Mouse (Mus musculus) liver, embryonic 11.5 days (tissue): ENCODE measurements around the gene Grb14. TPM values are rescaled to one million over a fixed set of nuclear protein-coding genes. Genes with fewer than 3 reads are reported as not detected.

Source experiments
- ATAC-seq: fragments of 200-750 bp; cut with Nextera tagmentation; replicated peaks from 2 replicates; pipeline ENCODE4 v1.8.0; 2017; ENCODE audit warnings: moderate number of reproducible peaks, mild to moderate bottlenecking, moderate TSS enrichment, moderate library complexity; ENCODE audit not compliant: low FRiP score
- DNase-seq: peaks from one replicate; pipeline ENCODE4 v3.0.0-alpha.2; 2017; ENCODE audit warnings: low spot score
- H3K27ac ChIP-seq: fragments of 300-500 bp; sonication (generic); 2 replicates; pipeline ENCODE4 v1.5.1; 2014; ENCODE audit warnings: mild to moderate bottlenecking, low read depth, low read length, control low read depth
- H3K27me3 ChIP-seq: fragments of 300-500 bp; sonication (generic); replicated peaks from 2 replicates; pipeline ENCODE4 v1.6.1; 2014; ENCODE audit warnings: low read length, mixed read lengths; ENCODE audit not compliant: control insufficient read depth, insufficient read depth
- H3K36me3 ChIP-seq: fragments of 300-500 bp; sonication (generic); 2 replicates; pipeline ENCODE4 v1.6.1; 2014; ENCODE audit warnings: mild to moderate bottlenecking, low read length, moderate library complexity, mixed read lengths; ENCODE audit not compliant: control insufficient read depth, insufficient read depth
- H3K4me1 ChIP-seq: fragments of 300-500 bp; sonication (generic); replicated peaks from 2 replicates; pipeline ENCODE4 v1.6.1; 2014; ENCODE audit warnings: low read length, mixed read lengths; ENCODE audit not compliant: control insufficient read depth, insufficient read depth
- H3K4me2 ChIP-seq: fragments of 300-500 bp; sonication (generic); 2 replicates; pipeline ENCODE4 v1.6.1; 2014; ENCODE audit warnings: mild to moderate bottlenecking, control low read depth, moderate library complexity
- H3K4me3 ChIP-seq: fragments of 300-500 bp; sonication (generic); 2 replicates; pipeline ENCODE4 v1.5.1; 2014; ENCODE audit warnings: low read depth, low read length, control low read depth
- H3K9ac ChIP-seq: fragments of 300-500 bp; sonication (generic); 2 replicates; pipeline ENCODE4 v1.6.1; 2014; ENCODE audit warnings: low read depth, low read length, control low read depth
- H3K9me3 ChIP-seq: fragments of 300-500 bp; sonication (generic); 2 replicates; pipeline ENCODE4 v1.6.1; 2016; ENCODE audit warnings: low read length, inconsistent platforms, mixed read lengths; ENCODE audit not compliant: control insufficient read depth
- WGBS: fragments of 180-500 bp; shearing (Covaris S2); extraction: QIAGEN DNeasy Blood & Tissue Kit; methylation state at CpG from one replicate; pipeline ENCODE4 v1.1.7; 2014; 5-methylcytosine and 5-hydroxymethylcytosine counted together
- polyA plus RNA-seq: library from polyadenylated mRNA; unstranded; fragments of >200 nt; fragmentation: Nextera tagmentation; extraction: Ambion mirVana; gene quantifications from 2 replicates; pipeline ENCODE4 v1.2.1, GENCODE M21; 2014

The Grb14 gene
- polyA plus RNA-seq, 1 experiment from 2014 or later: 7.7 TPM

DNA sequence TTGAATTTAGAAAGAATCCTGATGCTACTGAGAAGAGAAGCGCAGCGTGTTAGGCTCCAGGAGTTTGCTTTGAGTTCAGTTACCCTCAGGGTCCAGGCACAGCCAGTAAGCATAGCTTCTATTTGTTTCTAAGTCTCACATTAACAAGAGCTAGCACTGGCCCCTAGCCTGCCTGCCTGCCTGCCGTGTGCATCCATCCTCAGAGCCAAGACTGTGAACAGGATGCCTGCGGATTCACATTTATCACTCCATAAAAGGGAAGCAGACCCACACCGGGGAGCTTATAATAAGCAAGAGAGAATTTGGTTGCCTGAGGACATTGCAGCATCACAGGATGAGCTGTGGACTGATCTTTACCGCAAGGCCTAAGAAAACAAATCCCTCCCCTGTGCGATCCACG is 53.8 kb downstream of the Grb14 start:
- no peaks in the 10 kb centered on the region for H3K9me3 ChIP-seq
- H3K4me2 ChIP-seq: no peak overlapping the region
- no peak overlapping the region for H3K9ac ChIP-seq
- WGBS: 75% methylated on average over 8 of the region's 8 CpGs
- H3K27ac ChIP-seq: no peak overlapping the region
- ATAC-seq (no peak), DNase-seq (no peak)
- no peaks in the 10 kb centered on the region; the same call in 1 of the 2 replicates for H3K4me1 ChIP-seq
- H3K36me3 ChIP-seq: no peaks in the 10 kb centered on the region
- no peak overlapping the region for H3K4me3 ChIP-seq
- H3K27me3 ChIP-seq: no peaks in the 10 kb centered on the region

GRCm38 (mm10) chr2:64966893-64967444 is 57.8 kb downstream of the Grb14 start:
- H3K27ac ChIP-seq: no peak overlapping the region

DNA sequence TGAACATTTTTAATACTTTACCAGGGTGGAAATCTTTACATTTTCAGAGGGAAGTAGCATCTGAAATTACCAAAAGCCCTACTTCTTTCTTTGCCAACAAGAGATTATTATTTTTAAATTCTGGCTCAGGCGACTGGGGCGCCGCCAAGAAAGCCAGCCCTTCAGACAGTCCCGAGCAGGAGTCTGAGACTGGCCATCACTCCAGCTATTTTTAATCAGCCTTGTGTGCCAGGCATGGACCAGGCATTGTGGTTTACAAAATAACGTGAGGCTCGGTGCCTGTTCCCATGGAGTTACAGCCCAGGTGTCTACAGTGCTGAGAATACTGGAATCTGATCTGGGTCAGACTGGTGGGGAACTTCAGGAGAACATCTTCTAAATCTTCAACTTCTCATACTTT is 58.5 kb downstream of the Grb14 start:
- DNase-seq (no peak), ATAC-seq (no peak)
- no peaks in the 10 kb centered on the region for H3K36me3 ChIP-seq
- WGBS: 83% methylated on average over 6 of the region's 6 CpGs
- no peaks in the 10 kb centered on the region for H3K27me3 ChIP-seq
- H3K4me3 ChIP-seq: no peak overlapping the region
- H3K9me3 ChIP-seq: no peaks in the 10 kb centered on the region
- no peak overlapping the region for H3K9ac ChIP-seq
- no peak overlapping the region for H3K4me2 ChIP-seq
- H3K4me1 ChIP-seq: no peaks in the 10 kb centered on the region
- no peak overlapping the region for H3K27ac ChIP-seq

More at GRCm38 (mm10) chr2:64966893-64967444, 57.8 kb downstream of the Grb14 start:
- WGBS: 83% methylated on average over 6 of the region's 6 CpGs
- H3K4me1 ChIP-seq: no peaks in the 10 kb centered on the region
- no peak overlapping the region for H3K9ac ChIP-seq
- H3K4me2 ChIP-seq: no peak overlapping the region
- DNase-seq (no peak), ATAC-seq (no peak; the same call in 1 of the 2 replicates)
- no peaks in the 10 kb centered on the region for H3K9me3 ChIP-seq
- no peak overlapping the region for H3K4me3 ChIP-seq
- H3K27me3 ChIP-seq: no peaks in the 10 kb centered on the region
- H3K36me3 ChIP-seq: no peaks in the 10 kb centered on the region

- ATAC-seq: 0 out of 2 replicates have a peak, but pooled peaks have one; percentile 39
- H3K9ac ChIP-seq: no peak overlapping the region
- H3K4me1 ChIP-seq: no peaks in the 10 kb centered on the region
- no peak overlapping the region for H3K4me3 ChIP-seq
- DNase-seq: no peak
- no peaks in the 10 kb centered on the region for H3K27me3 ChIP-seq
- H3K4me2 ChIP-seq: no peak overlapping the region
- no peaks in the 10 kb centered on the region for H3K9me3 ChIP-seq
- H3K27ac ChIP-seq: no peak overlapping the region
- no peaks in the 10 kb centered on the region for H3K36me3 ChIP-seq
- WGBS: 31% methylated on average over 5 of the region's 5 CpGs
These were observed 59.4 kb downstream of the Grb14 start for GRCm38 (mm10) chr2:64965227-64965864.

DNA sequence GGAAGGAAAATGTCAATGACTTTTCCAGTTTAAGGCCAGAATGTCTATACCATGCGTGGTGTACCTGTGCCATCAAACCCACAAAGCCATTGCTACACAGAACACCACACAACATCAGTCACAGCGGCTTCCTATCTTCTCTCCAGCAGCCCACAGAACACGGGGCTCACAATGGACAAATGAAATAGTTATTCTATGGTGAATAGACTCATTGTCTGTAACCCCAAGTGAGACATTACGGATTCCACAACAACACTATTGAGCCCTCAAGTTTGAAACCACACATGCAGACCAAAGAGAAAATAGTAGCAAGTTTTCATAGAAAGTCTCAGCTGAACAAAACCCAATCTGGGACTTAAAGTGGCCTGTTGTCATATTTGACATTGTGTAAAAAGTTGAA is 62.6 kb downstream of the Grb14 start:
- no peaks in the 10 kb centered on the region for H3K4me1 ChIP-seq

DNA sequence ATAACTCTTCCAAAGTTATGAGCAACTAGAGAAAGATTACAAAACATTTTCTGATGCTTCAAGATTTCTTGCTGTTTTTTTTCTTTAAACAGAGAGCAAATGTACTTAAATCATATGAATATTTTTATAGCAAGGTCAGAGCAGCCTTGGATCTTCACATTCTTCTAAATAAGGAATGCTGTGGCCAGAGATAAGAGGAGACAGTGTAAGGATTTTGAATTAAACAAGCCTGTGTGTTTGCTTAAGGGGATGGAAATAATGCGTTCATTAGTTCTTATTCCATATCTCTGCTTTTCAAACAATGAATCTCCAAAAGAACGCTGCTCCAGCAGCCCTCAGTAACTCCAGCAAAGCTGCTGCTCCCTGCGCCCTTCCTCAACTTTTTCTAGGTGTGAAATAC is 63.4 kb downstream of the Grb14 start:
- DNase-seq: no peak
- Histone ChIP-seq H3K4me3 (no peak overlapping the region), H3K36me3 (no peaks in the 10 kb centered on the region), H3K9ac (no peak overlapping the region), H3K27ac (no peak overlapping the region), H3K27me3 (no peaks in the 10 kb centered on the region), H3K4me1 (no peaks in the 10 kb centered on the region), H3K4me2 (no peak overlapping the region), H3K9me3 (no peaks in the 10 kb centered on the region)
- ATAC-seq: no peak
- WGBS: 60% methylated on average over 3 of the region's 3 CpGs

More for the DNA sequence above, 62.6 kb downstream of the Grb14 start:
- DNase-seq (no peak), ATAC-seq (no peak)
- 76% methylated on average over 4 of the region's 4 CpGs for WGBS
- no peak overlapping the region for H3K9ac ChIP-seq
- no peaks in the 10 kb centered on the region for H3K9me3 ChIP-seq
- no peak overlapping the region for H3K4me3 ChIP-seq
- H3K36me3 ChIP-seq: no peaks in the 10 kb centered on the region
- no peak overlapping the region for H3K4me2 ChIP-seq
- no peak overlapping the region for H3K27ac ChIP-seq
- no peaks in the 10 kb centered on the region for H3K27me3 ChIP-seq

GRCm38 (mm10) chr2:64959657-64960056 is 65.1 kb downstream of the Grb14 start:
- Histone ChIP-seq H3K4me1 (no peaks in the 10 kb centered on the region), H3K27me3 (no peaks in the 10 kb centered on the region), H3K9ac (no peak overlapping the region), H3K4me3 (no peak overlapping the region), H3K27ac (no peak overlapping the region), H3K4me2 (no peak overlapping the region), H3K36me3 (no peaks in the 10 kb centered on the region), H3K9me3 (no peaks in the 10 kb centered on the region)
- no peak for DNase-seq
- WGBS: 53% methylated on average over 4 of the region's 4 CpGs
- no peak for ATAC-seq

DNA sequence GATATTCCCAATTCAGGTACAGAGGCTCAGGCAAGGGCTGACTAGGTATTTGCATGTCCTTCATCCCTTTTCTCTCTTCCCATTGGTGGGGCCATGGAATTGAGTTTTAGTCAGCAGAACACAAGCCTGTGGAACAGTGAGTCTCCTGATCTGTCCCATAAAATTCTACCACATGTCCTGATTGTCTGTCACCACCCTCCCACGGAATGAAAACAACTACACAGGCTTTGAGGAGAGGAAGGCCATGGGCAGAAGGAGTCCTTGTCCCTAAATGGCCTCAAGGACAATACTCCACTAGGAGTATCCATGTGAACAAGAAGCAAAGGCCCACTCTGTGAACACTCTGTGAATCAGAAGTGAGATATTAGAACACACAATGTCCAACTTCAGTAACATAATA is 69.3 kb downstream of the Grb14 start:
- Histone ChIP-seq H3K27ac (no peak overlapping the region), H3K4me3 (no peak overlapping the region), H3K4me1 (no peaks in the 10 kb centered on the region), H3K36me3 (no peaks in the 10 kb centered on the region), H3K4me2 (no peak overlapping the region), H3K27me3 (no peaks in the 10 kb centered on the region), H3K9me3 (no peaks in the 10 kb centered on the region), H3K9ac (no peak overlapping the region)
- DNase-seq (no peak), ATAC-seq (no peak)
- WGBS: 57% methylated on average over 1 of the region's 1 CpGs

GRCm38 (mm10) chr2:64949210-64949609 is 75.6 kb downstream of the Grb14 start:
- Histone ChIP-seq H3K9me3 (no peaks in the 10 kb centered on the region), H3K4me3 (no peak overlapping the region), H3K27me3 (no peaks in the 10 kb centered on the region), H3K4me1 (no peaks in the 10 kb centered on the region), H3K36me3 (no peaks in the 10 kb centered on the region), H3K27ac (no peak overlapping the region), H3K9ac (no peak overlapping the region), H3K4me2 (no peak overlapping the region)
- no peak for ATAC-seq
- WGBS: 70% methylated on average over 2 of the region's 2 CpGs
- no peak for DNase-seq
